Mouse (Mus musculus): Measurements from ENCODE around the gene Rfx4.

DNA sequence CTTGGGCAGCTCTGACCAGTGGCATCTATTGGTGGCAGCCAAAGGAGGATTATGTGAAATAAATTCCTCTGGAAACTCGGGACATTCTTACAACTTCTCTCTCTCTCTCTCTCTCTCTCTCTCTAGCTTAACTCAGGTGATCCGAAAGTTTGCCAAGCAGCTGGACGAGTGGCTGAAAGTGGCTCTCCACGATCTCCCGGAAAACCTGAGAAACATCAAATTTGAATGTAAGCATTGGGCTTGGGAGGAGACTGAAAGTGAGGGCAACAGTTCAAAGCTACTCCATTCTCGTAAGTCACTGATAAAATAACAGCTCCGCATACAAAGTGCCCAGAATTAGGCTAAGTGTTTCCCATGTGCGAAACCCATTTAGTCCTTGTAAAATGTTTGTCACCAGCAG, 102.5 kb downstream of the Rfx4 start:
- TF ChIP-seq CTCF (IDR thresholded peaks at IDR 0.05) (no peak), EP300 (IDR thresholded peaks at IDR 0.05) (peak; percentile 67)
